Mouse (Mus musculus) cerebellum, adult 8-10 months (tissue): ENCODE results near the gene Rasgef1c.

Experiments
- DNase-seq: peaks from one replicate; pipeline ENCODE4 v3.0.0; 2022

Gene Rasgef1c

GRCm38 (mm10) chr11:49927169-49927568 lies 25.5 kb downstream of the Rasgef1c start:
- DNase-seq, result no peak

- DNase-seq, result no peak
Observed at GRCm38 (mm10) chr11:49927670-49928069, 26.0 kb downstream of the Rasgef1c start.

- DNase-seq, result no peak
Observed at GRCm38 (mm10) chr11:49931037-49931625, 29.5 kb downstream of the Rasgef1c start.

- DNase-seq, result no peak
Observed at GRCm38 (mm10) chr11:49931853-49932252, 30.2 kb downstream of the Rasgef1c start.

- DNase-seq, result no peak
Observed at GRCm38 (mm10) chr11:49933811-49934210, 32.2 kb downstream of the Rasgef1c start.

- DNase-seq, result no peak
Observed at GRCm38 (mm10) chr11:49934322-49934721, 32.7 kb downstream of the Rasgef1c start.

- no peak for DNase-seq
Observed at GRCm38 (mm10) chr11:49936458-49936857, 34.8 kb downstream of the Rasgef1c start.

GRCm38 (mm10) chr11:49937779-49938178 lies 36.1 kb downstream of the Rasgef1c start:
- DNase-seq, result no peak

- peak; percentile 74 for DNase-seq
Observed at GRCm38 (mm10) chr11:49938258-49939164, 36.9 kb downstream of the Rasgef1c start.

GRCm38 (mm10) chr11:49942841-49943240 lies 41.2 kb downstream of the Rasgef1c start:
- DNase-seq, result no peak

GRCm38 (mm10) chr11:49943901-49944300 lies 42.3 kb downstream of the Rasgef1c start:
- DNase-seq, result no peak

GRCm38 (mm10) chr11:49945726-49946125 lies 44.1 kb downstream of the Rasgef1c start:
- DNase-seq, result no peak

- DNase-seq, result peak; percentile 42
Observed at GRCm38 (mm10) chr11:49949839-49950238, 48.2 kb downstream of the Rasgef1c start.

GRCm38 (mm10) chr11:49953616-49954015 lies 52.0 kb downstream of the Rasgef1c start:
- no peak for DNase-seq

GRCm38 (mm10) chr11:49955577-49956261 lies 54.1 kb downstream of the Rasgef1c start:
- DNase-seq, result peak; percentile 79

GRCm38 (mm10) chr11:49958017-49958416 lies 56.4 kb downstream of the Rasgef1c start:
- no peak for DNase-seq

- DNase-seq, result peak; percentile 63
Observed at GRCm38 (mm10) chr11:49961098-49961740, 59.6 kb downstream of the Rasgef1c start.

GRCm38 (mm10) chr11:49965320-49965719 lies 63.7 kb downstream of the Rasgef1c start:
- no peak for DNase-seq

- no peak for DNase-seq
Observed at GRCm38 (mm10) chr11:49969692-49970091, 68.1 kb downstream of the Rasgef1c start.

GRCm38 (mm10) chr11:49973657-49974340 lies 72.2 kb downstream of the Rasgef1c start:
- DNase-seq, result no peak

GRCm38 (mm10) chr11:49974675-49975074 lies 73.0 kb downstream of the Rasgef1c start:
- no peak for DNase-seq

- DNase-seq, result no peak
Observed at GRCm38 (mm10) chr11:49977963-49978568, 76.4 kb downstream of the Rasgef1c start.
